Mouse (Mus musculus): ENCODE measurements around the gene Neil1.

Gene Neil1

GRCm38 (mm10) chr9:57138507-57138906 lies 9.6 kb downstream of the Neil1 start:
- no peak for DNase-seq (ENCODE audit: low read depth)

- DNase-seq (ENCODE audit: low read depth), result no peak
These were observed 10.3 kb downstream of the Neil1 start for GRCm38 (mm10) chr9:57137777-57138176.

GRCm38 (mm10) chr9:57137246-57137645 lies 10.9 kb downstream of the Neil1 start:
- no peak for DNase-seq (ENCODE audit: low read depth)

GRCm38 (mm10) chr9:57130577-57131433 lies 17.3 kb downstream of the Neil1 start, which contains the start of gene Man2c1:
Man2c1 (plus strand) TSS chr9:57130690.
- DNase-seq (ENCODE audit: low read depth), result peak; percentile 97

- no peak for DNase-seq (ENCODE audit: low read depth)
These were observed 18.5 kb downstream of the Neil1 start for GRCm38 (mm10) chr9:57129641-57130040.

GRCm38 (mm10) chr9:57117261-57117755 lies 30.8 kb downstream of the Neil1 start:
- no peak for DNase-seq (ENCODE audit: low read depth)

All from induced T-regulatory cell, adult 2 months (primary cell).